Mouse (Mus musculus) frontal cortex, postnatal 25 days (tissue): ENCODE measurements around the gene Tlr5.

Source experiments
- DNase-seq, 2 experiments: peaks; one replicate each; pipeline ENCODE4 v3.0.0; 2022; ENCODE audit warnings: low spot score in 2 of 2

Gene Tlr5

DNA sequence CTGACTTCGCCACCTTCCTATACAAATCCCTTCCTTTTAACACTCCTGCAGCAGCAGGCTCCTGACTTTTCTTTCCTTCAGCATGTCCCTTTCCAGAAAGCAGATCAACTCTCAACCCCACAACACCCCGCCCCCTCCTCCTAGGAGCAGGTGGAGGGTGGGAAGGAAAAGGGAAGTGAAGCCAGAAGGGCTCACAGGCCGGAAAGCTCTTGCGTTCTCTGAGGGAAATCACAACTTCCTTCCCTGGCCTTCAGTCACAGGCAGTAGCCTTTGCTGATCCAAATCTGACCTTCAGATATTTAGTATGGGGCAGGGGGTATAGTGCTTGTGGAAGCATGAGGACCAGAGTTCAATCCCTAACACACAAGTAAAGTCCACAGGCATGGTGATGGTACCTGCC, 921 bp upstream of the Tlr5 start:
- DNase-seq: no peak

DNA sequence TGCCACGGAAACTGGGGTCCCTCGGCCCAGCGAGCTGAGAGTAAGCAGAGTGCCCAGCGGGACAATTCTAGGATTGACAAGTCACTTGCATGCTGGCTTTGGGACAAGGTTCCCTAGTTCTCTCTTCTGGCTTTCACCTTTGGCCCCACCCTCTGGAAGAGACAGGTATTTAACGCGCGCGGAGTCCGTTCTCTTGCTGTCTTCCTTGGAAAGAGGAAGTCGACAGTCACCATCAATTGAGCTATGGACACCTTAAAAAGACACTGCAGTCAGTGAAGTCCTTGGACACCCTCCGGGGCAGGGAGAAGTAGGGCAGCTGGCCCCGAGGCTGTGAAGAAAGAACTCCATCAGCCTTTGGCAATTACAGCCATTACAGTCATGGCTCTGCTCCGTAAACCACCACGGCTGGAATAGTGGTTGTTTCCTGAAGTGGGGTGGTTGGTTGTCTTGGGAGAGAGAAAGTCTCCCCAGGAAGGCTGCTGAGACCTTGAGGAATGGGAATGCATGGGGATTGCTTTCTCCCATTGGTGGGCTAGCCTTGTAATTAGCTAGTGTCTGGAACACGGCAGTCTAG, 546 bp downstream of the Tlr5 start:
- no peak for DNase-seq

DNA sequence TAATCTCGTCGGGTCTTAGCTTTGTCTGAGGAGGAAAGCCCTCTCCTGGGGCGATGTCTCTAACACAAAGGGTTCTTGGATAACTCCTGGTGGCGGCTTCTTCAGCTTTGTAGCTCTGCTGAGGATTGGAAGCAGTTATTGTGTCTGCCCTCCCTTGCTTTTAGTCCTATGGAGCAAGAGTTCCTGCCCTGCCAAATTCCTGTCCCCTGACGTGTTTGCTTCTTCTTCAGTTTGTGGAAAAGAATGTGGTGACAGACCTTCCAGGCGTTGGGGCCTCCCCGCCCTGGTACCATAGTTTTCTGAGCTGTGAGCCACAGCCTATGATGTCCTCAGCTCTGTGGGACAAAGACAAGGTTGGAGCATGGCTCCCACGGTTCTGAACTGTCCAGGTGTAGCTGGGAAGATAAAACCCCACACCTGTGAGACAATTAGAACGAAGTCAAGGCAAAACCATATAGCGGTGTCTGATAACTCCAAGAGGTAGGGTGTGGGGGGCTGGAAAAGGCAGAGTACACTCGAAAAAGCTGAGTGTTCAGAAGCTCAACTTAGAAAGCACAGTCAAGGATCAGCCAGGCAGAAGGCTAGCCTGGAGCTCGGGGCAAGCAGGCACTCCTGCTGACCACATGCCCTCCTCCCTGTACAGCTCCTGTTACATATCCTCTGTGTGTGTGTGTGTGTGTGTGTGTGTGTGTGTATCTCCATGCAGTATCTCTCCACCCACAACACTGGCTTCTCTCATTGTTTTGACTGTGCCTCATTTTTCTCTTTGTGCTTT, 1.8 kb downstream of the Tlr5 start:
- DNase-seq: no peak

DNA sequence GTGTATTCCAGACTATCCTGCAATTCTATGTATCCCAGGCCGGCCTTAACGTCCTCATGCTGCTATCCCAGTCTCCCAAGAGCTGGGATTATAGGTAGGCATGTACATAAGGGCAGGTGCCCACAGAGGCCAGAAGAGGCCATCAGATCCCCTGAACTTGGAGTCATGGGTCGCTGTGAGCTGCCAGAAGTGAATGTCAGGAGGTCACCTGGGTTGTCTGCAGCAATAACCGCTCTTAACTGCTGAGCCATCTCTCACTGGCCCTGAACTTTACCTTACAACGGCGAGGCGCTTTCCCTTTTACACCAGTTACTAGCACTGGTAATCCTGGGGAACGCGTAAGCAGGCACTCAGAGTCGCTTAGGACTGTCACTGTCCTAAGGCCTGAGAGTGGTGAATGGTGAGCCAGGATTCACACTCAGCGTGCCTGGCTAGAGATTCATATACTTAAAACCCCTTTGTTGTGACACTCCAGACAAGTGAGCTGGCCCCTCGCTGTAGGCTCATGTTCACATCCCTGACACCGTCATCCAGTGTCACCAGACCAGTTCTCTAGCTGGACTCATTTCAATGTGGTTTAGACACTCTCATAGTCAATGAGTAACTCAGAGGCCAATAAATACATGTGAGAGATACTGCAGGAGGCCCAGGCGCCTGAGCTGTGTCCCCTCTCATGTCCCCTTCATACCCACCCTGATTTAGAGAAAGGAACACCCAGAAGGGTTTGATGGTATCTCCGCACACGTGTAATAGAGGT, 2.6 kb downstream of the Tlr5 start:
- no peak for DNase-seq

DNA sequence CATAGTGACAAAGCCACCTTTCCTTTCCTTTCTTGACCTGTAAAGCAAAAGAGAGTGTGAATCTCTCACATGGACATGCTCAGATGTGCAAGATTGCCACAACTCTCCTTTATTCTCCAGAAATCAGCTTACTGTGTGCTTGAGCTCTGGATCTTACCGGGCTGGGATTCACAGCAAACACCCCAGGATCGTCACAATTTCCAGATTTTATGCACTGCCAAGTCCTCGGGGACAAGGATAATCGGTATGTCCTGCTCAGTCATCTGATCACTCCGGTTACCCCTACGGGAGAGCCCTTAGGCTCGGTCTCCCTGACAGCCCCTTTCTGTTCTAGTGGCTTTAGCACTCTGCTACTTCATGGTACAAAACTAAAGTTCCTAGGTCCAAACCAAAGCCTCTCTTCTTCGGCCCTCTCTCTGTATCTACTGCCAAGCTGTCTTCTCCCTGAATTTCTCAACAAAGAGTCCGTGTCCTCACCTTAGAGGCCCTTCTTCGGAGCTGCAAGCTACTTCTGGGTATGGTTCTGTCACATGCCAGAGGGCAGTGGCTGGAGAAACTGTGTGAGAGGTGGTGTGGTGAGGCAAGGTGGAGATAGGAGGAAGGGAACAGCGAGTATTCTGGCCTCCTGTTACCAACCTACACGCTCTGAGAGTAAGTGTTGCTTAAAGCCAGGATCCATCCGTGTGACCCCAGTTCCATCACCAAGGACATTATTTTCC, 3.4 kb downstream of the Tlr5 start:
- no peak for DNase-seq

DNA sequence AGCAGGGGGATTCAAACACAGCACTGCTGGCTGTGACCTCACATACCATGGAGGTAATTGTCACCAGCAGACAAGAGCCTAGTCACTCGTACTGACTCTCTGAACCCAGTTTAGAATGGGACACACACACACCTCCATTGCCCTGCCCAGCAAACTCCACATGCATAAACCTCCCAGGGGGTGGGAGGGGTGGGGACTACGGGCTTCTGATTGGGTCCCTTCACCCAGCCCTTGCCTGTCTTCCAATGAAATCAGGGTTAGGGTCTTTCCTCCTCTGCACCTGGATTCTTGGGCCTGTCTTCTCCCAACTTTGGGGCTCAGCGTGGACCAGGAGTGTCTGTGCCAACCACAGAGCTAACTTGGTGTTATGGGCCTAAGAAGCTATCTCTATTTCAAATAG, 4.2 kb downstream of the Tlr5 start:
- no peak for DNase-seq

DNA sequence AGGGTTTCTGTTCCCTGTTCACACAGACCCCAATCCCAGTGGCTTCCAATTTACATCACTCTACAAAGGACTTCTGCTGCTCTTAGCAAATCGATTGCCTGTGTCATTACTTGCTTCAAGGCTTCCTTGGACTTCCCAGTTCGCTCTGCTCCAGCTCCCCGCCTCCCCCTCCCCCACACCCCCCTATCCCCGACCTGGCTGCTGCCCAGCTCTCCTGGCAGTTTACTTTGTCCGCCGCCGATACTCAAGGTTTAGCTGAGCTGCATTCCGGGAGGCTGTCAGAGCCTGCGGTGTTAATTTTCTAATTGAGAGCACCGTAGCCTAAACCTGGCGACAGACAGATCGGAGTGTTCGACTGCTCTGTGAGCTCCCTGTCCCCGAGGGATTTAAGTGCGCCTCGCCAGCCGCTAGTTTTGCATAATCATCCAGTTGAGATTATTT, 4.7 kb downstream of the Tlr5 start:
- DNase-seq: no peak

DNA sequence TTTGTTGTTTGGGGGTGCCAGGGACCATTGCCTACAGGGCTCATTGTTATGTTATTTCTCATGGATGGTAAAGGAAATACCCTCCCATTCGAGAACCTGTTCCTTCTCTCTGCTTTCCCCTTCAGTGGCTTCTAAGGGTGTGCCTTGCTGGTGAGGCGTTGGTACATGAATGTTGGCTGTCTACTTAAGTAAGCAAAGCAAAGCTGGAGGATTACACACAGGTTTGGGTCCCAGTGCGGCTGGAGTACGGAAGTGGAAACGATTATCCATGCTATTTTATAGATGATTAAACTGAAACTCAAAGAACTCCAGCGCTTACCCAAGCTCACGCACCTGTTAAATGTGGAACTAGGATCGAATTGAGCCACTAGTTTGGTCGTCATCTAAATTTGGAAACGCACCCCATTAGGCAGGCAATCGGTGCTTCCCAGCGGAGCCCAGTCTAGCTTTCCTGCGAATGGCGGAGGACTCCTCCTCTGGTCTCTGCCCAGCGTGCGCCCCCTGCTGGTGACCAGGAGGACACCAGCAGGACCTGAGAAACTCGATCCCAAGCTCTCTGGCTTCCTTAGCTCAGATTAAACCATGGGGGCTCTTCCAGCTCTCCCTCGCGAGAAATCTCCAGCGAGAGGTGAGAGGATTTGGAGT, 5.3 kb downstream of the Tlr5 start:
- DNase-seq: peak; percentile 63 to 72

DNA sequence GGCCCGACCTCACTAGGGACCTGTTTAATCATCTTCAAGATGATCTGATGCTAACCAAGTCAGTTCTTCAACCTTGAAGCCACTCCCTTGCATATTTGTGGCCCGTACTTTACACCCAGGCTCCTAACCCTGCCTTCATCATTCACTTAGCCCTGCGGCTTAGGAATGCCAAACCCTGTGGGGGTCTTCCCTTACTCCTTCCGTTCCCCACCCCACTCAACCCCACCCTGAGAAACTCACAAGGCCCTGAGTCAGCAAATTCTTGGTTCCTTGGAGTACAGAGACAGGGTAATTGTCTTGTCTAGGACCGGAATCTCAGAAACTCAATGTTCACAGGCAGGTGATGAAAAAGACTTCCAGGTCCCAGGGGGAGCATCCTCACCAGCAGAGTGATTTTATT, 6.5 kb downstream of the Tlr5 start:
- DNase-seq: no peak

DNA sequence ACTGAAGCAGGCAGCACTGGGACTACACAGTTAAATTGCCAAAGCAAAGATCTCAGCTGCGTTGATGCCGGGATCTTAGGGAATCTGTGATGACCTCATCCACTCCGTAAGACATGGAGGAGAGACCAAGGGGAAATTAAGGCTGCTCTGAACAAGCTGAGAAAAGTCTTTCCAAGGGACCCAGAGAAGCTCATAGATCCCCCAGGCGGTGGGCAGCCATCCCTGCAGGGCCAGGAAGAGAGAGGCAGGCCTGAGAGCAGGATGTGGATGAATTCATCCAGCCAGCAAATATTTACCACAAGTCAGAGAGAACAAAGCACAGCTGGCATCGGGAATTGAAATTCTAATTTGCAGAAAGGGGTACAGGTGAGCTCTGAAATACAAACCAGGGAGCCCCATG, 8.7 kb downstream of the Tlr5 start:
- no peak for DNase-seq

DNA sequence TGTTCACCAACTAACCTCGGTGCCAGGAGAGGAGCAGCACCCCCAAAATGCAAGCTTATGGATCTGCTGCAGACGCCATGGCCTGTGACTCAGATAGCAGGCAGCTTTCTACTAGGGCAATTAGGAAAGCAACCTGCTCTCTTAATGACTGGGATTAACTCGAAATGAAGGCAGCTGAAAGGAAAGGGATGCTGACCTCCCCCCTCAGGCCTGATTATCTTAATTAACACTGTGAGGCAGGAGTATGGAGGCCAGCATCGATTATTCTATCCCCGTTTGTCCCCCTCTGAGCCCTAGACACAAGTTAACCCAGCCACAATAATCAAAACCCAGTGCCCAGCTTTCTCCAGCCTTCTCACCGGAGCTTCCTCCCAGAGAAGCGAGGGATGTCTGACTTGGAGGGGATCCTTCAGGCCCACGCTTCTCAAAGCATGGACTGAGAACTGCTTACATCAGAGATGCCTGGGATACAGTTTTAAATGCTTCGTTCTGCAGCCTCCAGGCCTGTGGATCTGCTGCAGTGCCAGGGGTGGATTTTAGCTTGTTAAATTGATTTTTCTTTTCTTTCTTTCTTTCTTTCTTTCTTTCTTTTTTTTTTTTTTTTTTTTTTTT, 10.4 kb downstream of the Tlr5 start:
- no peak for DNase-seq

DNA sequence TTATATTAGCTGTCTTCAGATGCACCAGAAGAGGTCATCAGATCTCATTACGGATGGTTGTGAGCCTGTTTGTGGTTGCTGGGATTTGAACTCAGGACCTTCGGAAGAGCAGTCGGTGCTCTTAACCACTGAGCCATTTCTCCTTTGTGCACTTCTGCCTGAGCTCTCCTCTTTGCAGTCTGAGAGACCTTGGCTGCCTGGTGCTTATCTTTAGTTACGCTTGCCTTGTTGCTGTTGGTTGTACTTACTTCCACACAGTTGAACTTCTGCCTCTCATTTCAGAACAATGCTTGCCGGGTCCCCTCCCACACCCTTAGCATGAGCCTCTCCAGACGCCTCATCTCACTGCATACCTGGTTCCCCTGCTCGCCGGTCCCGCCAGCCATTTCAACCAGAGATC, 14.1 kb downstream of the Tlr5 start:
- no peak for DNase-seq

DNA sequence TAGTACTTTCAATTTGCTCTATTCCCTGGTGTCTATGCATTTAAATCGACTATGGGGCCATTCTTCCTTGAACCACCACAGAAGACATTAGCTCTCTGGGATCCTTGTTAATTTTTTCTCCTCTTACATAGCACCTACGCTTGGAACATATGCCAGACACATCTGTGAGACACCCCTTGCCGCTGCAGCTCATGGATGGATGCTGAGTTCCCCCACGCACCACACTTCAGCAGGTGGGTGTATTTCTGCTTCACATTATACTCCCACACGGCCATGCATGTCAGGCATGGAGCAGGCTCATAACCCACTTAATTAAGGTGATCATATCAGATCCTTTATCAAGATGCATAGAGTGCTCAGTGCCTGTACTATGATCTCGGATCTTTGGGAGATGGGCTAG, 17.7 kb downstream of the Tlr5 start:
- no peak for DNase-seq

DNA sequence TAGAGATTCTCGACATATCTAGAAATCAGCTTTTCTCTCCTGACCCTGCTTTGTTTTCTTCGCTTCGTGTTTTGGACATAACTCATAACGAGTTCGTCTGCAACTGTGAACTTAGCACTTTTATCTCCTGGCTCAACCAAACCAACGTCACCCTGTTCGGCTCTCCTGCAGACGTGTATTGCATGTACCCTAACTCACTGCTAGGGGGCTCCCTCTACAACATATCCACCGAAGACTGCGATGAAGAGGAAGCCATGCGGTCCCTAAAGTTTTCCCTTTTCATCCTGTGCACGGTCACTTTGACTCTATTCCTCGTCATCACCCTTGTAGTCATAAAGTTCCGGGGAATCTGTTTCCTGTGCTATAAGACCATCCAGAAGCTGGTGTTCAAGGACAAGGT, 20.2 kb downstream of the Tlr5 start:
- no peak for DNase-seq

DNA sequence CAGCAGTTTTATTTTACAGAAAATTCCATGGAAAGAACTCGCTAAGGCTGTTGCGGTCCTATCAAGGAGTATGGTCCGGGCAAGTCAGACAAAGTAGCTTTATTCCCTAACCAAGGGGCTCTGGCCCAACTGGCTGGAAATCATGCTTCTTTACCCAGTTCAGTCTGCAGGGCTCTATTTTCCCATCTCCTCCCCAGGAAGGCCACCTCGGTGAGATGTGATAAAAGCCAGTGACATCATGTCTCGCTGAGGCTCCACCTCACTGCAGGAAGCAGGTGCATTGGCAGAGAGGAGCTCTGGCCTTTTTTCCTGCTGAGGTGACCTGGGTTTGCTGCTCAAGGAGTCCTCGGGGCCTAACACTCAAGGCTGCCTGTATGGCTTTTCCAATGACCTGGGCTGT, 26.1 kb downstream of the Tlr5 start:
- no peak for DNase-seq

DNA sequence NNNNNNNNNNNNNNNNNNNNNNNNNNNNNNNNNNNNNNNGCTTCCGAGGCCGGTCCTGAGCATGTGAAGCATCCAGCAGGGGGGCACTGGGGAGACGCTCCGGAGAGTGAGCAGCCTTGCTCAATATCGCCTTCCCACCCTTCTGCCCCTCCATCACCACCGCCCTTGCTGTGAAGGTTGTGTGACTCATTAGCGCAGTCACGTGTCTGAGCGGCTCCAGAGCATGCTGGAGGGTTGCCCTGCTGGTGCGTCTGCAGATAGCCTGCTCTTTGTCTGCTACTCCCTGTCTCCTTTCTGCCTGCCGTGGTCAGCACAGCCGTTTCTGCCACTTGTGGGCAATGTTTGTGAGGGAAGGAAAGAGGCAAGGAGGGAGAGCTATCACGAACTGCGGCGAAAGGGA, 28.4 kb downstream of the Tlr5 start:
- peak; percentile 71 to 73 for DNase-seq

DNA sequence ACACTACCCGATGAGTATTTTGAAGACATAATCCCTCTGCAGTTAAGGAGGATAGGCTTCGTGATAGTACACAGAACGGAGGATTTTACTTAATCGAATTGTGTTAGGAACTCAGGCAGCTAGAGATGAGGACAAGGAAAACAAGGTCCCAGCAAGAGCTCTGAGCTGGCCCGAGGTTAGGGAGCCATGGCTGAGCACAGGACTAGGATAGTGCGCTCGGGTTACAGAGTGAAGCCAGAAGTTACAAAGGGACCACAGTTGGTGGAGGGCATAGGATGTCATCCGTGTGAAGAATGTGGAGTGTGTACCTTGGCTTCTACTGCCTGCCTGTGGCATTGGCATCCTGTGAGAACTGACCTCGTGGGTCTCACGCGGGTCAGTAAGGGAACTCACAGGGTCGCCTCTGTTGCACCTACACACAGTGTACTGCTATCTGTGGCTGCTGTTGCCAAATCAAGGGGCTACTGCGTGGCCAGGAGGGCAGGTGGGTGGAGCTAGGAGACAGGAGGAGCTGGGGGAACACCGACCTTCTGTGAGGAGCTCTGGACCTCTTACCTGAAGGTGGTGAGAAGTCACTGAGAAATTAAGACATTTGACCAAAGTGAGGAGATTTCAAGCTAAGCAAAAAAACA, 29.0 kb downstream of the Tlr5 start:
- no peak for DNase-seq

DNA sequence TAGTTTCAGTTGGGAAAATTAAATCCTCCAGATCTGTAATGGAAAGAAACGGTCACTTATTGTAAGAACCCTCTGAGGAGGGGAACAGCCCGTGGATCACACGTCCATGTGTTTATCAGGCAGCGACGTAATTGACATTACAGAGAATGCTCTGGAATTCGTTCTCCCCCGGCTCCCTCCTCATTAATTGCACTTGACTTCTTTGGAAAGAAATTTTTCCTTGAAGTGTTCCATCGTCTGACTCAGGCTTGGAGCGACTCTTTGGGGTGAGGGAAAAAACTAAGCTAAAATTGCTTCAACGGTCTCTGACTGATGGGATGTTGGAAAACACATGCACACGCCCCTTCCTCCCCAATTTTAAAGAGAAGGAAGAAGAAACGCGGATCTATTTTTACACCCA, 31.7 kb downstream of the Tlr5 start:
- no peak for DNase-seq

DNA sequence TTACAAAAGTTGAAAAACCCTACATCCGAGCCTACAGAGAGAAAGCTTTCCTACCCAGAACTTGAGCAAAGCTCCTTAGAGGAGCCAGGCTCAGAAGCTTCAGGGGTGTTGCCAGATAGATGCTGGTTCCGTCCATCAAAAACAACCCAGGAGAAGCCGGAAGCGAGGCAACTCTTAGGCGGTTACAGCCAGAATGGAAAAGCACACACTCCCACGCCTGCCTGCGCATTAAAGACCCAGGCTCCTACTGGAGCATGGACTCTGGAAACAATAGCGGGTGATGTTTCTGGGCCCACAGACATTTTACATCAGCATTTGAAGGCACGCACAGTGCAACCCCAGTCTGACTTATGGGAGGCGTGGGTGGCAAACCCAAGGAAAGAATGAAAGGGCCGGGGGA, 32.2 kb downstream of the Tlr5 start:
- no peak for DNase-seq

DNA sequence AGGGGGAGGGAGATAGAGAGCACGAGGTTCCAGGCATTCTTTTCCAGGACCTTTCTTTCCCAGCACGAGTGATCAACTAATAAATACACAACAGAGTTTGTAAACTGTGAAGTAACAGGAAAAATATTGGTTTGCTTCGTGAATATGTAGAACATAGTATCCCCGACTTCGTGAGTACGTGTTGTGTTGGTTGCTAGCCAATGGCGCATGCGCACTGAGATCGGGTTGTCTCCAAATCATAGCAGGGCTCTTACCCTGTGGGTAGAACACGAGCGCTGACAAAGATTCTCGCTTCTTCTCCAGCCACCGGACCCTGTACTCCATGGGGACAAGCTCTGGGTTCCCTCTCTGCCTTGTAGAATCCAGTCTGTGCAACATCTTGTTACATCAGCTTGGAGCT, 33.2 kb downstream of the Tlr5 start:
- no peak for DNase-seq

DNA sequence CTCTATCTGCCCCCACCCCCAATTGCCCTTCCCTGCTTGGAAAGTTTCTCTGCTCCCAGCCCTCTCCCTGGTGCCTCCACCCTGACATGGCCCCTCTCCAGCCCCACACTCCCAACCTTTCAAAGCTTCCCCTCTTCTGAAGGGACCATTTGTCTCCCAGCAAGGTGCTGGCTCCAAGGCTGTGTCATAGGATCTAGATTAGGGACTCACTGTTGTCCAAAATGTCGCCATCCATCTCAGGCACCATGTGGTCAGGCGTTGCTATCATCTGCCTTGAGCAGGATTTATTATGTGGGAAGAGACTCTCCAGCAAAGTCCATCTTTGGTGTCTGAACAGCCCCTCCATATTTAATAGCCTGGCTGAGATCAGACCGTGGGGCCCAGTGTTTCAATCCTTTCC, 34.1 kb downstream of the Tlr5 start:
- no peak for DNase-seq
